Mouse (Mus musculus) frontal cortex, adult 2 months (tissue): ENCODE data around the gene Zfp870. TPM values are rescaled to one million over a fixed set of nuclear protein-coding genes. Genes with fewer than 3 reads are reported as not detected.
"Not testable (repeated sequence)": the region's sequence is repeated elsewhere in the genome, so short reads cannot be mapped to it uniquely, and the experiment has no call there.

Experiments used
- DNase-seq, 2 experiments: peaks; one replicate each; pipeline ENCODE4 v3.0.0; 2022; ENCODE audit warnings: low spot score in 1 of 2; ENCODE audit errors: extremely low spot score in 1 of 2
- polyA plus RNA-seq: library from polyadenylated mRNA; depleted of rRNA; stranded (reverse); fragments of >200 nt; gene quantifications from 2 replicates; pipeline ENCODE4 v1.2.3, GENCODE M21; 2012; rRNA removed

Zfp870 gene
- polyA plus RNA-seq, 1 experiment, result 5.7 TPM

- DNase-seq, result peak in 1 of 2 experiments; percentile 5
Measured at GRCm38 (mm10) chr17:32872696-32873095, 18.7 kb downstream of the Zfp870 start.

- DNase-seq, result no peak
Measured at GRCm38 (mm10) chr17:32872091-32872490, 19.4 kb downstream of the Zfp870 start.

GRCm38 (mm10) chr17:32871483-32871882 lies 20.0 kb downstream of the Zfp870 start:
- DNase-seq, result no peak

GRCm38 (mm10) chr17:32867266-32867665 lies 24.2 kb downstream of the Zfp870 start:
- DNase-seq, result not testable (repeated sequence)

GRCm38 (mm10) chr17:32856713-32857112 lies 34.7 kb downstream of the Zfp870 start:
- DNase-seq, result not testable (repeated sequence)

GRCm38 (mm10) chr17:32851581-32851980 lies 39.9 kb downstream of the Zfp870 start:
- no peak for DNase-seq

GRCm38 (mm10) chr17:32841388-32841787 lies 50.1 kb downstream of the Zfp870 start:
- DNase-seq, result no peak

GRCm38 (mm10) chr17:32839083-32839802 lies 52.2 kb downstream of the Zfp870 start:
- DNase-seq, result no peak

GRCm38 (mm10) chr17:32830418-32830782 lies 61.0 kb downstream of the Zfp870 start:
- DNase-seq, result no peak

- DNase-seq, result peak; percentile 87 to 90
Measured at GRCm38 (mm10) chr17:32829540-32830417, 61.7 kb downstream of the Zfp870 start, which contains the start of gene Zfp799. Zfp799 (minus strand) TSS chr17:32830261.

Other genes starting within 250 kb of the Zfp870 start
- 0.04 and 0.08 TPM in 2 replicates for gene Cyp4f40, start 232.7 kb downstream of the Zfp870 start, polyA plus RNA-seq
- 30.5 and 38.6 TPM in 2 replicates for gene Cyp4f15, start 206.0 kb downstream of the Zfp870 start, polyA plus RNA-seq
- gene Zfp871, start 103.4 kb downstream of the Zfp870 start, polyA plus RNA-seq, result 30.6 and 31.8 TPM in 2 replicates
- 10.1 and 11.5 TPM in 2 replicates for gene Zfp811, start 81.7 kb downstream of the Zfp870 start, polyA plus RNA-seq
- 13.1 and 14.0 TPM in 2 replicates for gene Zfp799, start 61.4 kb downstream of the Zfp870 start, polyA plus RNA-seq
- 12.2 and 15.1 TPM in 2 replicates for gene Cyp4f14, start 25.7 kb upstream of the Zfp870 start, polyA plus RNA-seq
- gene Cyp4f13, start 55.8 kb upstream of the Zfp870 start, polyA plus RNA-seq, result 36.3 and 42.6 TPM in 2 replicates
- gene Zfp472, start 74.2 kb upstream of the Zfp870 start, polyA plus RNA-seq, result 3.3 and 4.1 TPM in 2 replicates
- 11.7 and 12.7 TPM in 2 replicates for gene Zfp952, start 101.5 kb upstream of the Zfp870 start, polyA plus RNA-seq
- 9.9 and 11.1 TPM in 2 replicates for gene Zfp763, start 141.8 kb upstream of the Zfp870 start, polyA plus RNA-seq
- not detected in 2 replicates for gene 4921501E09Rik, start 176.4 kb upstream of the Zfp870 start, polyA plus RNA-seq
- 7.6 and 9.4 TPM in 2 replicates for gene Zfp563, start 197.7 kb upstream of the Zfp870 start, polyA plus RNA-seq
- gene Morc2b, start 248.0 kb upstream of the Zfp870 start, polyA plus RNA-seq, result 2.6 and 3.3 TPM in 2 replicates